Mouse (Mus musculus): ENCODE results near the gene Zmym6. TPM values are rescaled to one million over a fixed set of nuclear protein-coding genes. Genes with fewer than 3 reads are reported as not detected.

Gene Zmym6
- 21.2 and 32.3 TPM in 2 replicates for polyA plus RNA-seq (2014; fragmentation: Nextera tagmentation; extraction: Ambion mirVana)

DNA sequence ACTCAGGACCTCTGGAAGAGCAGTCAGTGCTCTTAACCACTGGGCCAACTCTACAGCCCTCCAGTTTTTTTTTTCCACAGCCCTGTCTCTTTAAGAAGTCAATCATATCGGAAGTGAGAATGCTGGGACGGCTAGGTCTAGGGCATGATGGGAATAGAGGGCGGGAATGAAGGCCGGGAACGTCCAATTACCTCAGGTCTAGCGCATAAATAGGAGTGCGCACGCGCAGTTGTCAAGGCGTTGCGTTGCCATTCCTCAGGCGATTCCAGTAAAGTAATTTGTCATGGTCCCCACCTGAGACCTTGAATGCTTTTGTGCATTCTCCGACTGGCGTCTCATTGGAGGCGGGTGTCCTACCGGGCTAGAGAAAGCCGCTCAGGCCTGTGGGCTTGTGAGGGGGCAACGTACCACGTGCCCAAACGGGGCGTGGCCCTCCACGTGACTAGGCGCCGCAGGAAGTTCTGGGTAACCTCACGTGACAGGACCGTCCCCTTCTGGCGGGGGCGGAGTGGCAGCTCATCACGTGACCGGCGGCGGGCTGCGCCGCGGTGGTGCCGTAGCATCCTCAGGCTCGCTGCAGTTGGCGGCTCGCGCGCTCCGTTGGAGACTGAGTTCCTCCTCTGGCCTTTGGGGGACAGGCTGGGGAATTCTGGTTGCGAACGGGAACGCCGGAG is at the start of gene Zmym6:
Gene Zmym6 (plus strand): TSS at position 509 of the 674 bp plus-strand sequence.
- Histone ChIP-seq H3K9ac (ENCODE audit: low read length) (peak within 1 kb of the TSS; percentile 73), H3K9me3 (replicated peaks; ENCODE audit: control insufficient read depth, low read length) (no peaks in the 10 kb centered on the region), H3K27me3 (replicated peaks; ENCODE audit: control insufficient read depth, insufficient read depth, low read length) (no peaks in the 10 kb centered on the region), H3K4me2 (ENCODE audit: low read length) (peak within 1 kb of the TSS; percentile 79), H3K4me1 (ENCODE audit: control insufficient read depth, insufficient read depth, low read length) (peaks cover 4% of the 10 kb centered on the region), H3K36me3 (ENCODE audit: control insufficient read depth, insufficient read depth, low read length) (no peaks in the 10 kb centered on the region), H3K4me3 (ENCODE audit: low read depth, low read length) (peak within 1 kb of the TSS; percentile 59), H3K27ac (ENCODE audit: low read depth, low read length) (peak within 1 kb of the TSS; percentile 89)
- ATAC-seq: peak; percentile 98
- DNase-seq (ENCODE audit: low spot score): peak; percentile 99
- WGBS: under 1% methylated on average over 46 of the region's 46 CpGs

DNA sequence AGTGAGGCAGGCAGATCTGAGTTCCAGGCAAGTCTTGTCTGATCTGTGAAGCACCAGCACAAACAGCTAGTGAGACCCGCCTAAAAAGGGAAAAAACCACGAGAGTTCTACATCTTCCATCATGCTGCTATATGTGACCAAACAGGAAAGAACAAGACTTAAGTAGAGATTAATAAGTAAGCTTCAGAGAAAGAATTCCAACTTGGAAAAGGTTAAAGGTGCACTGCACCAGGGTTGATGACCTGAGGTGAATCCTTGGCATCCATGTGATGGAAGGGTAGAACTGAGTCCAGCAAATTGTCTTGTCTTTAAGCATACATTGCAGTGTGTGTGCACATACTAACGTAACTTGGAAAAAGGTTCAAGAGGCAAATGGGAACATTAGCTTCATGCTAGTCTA is 40.0 kb upstream of the Zmym6 start:
- WGBS: 96% methylated on average over 3 of the region's 3 CpGs
- no peak overlapping the region for H3K27ac ChIP-seq (ENCODE audit: low read depth, low read length)
- peaks cover 92% of the 10 kb centered on the region for H3K36me3 ChIP-seq (ENCODE audit: control insufficient read depth, insufficient read depth, low read length)
- no peaks in the 10 kb centered on the region for H3K27me3 ChIP-seq (replicated peaks; ENCODE audit: control insufficient read depth, insufficient read depth, low read length)
- DNase-seq (ENCODE audit: low spot score) (no peak), ATAC-seq (no peak)
- no peaks in the 10 kb centered on the region for H3K9me3 ChIP-seq (replicated peaks; ENCODE audit: control insufficient read depth, low read length)
- H3K4me2 ChIP-seq (ENCODE audit: low read length): no peak overlapping the region
- H3K9ac ChIP-seq (ENCODE audit: low read length): no peak overlapping the region
- H3K4me1 ChIP-seq (ENCODE audit: control insufficient read depth, insufficient read depth, low read length): no peaks in the 10 kb centered on the region
- H3K4me3 ChIP-seq (ENCODE audit: low read depth, low read length): no peak overlapping the region

DNA sequence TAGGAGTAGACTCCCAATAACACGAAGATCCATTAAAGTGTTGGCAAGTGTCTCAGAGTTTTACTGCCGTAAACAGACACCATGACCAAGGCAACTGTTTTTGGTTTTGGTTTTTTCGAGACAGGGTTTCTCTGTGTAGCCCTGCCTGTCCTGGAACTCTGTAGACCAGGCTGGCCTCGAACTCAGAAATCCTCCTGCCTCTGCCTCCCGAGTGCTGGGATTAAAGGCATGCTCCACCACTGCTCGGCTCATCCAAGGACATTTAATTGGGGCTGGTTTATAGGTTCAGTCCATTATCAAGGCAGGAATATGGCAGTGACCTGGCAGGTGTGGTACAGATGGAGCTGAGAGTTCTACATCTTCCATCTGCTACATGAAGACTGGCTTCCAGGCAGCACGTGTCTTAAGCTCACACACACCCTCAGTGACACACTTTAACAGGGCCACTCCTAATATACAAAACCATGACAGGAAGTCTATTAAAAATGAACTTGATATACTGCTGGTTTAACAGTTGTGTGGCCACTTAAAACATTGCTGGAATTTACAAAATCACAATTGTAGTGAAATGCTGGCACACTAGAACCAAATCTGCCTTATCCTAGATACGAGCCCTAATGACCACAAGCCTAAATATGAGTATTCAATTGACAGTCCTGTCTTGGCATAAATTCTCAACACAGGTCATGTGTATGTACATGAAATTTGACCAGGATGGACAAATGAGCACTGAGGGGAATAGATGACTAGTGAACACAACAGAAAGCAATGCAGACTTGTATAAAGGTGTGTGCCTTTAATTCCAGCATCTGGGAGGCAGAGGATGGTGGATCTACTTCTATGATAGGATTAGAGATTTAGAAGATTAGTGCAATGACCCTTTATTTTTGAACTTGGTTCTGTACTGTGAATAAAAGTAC is 39.0 kb upstream of the Zmym6 start:
- no peak overlapping the region for H3K9ac ChIP-seq (ENCODE audit: low read length)
- no peak overlapping the region for H3K4me3 ChIP-seq (ENCODE audit: low read depth, low read length)
- WGBS: 89% methylated on average over 8 of the region's 8 CpGs
- no peaks in the 10 kb centered on the region for H3K27me3 ChIP-seq (replicated peaks; ENCODE audit: control insufficient read depth, insufficient read depth, low read length)
- DNase-seq (ENCODE audit: low spot score) (no peak), ATAC-seq (no peak)
- H3K4me2 ChIP-seq (ENCODE audit: low read length): no peak overlapping the region
- H3K27ac ChIP-seq (ENCODE audit: low read depth, low read length): no peak overlapping the region
- no peaks in the 10 kb centered on the region for H3K9me3 ChIP-seq (replicated peaks; ENCODE audit: control insufficient read depth, low read length)
- H3K36me3 ChIP-seq (ENCODE audit: control insufficient read depth, insufficient read depth, low read length): peaks cover 90% of the 10 kb centered on the region
- no peaks in the 10 kb centered on the region for H3K4me1 ChIP-seq (ENCODE audit: control insufficient read depth, insufficient read depth, low read length)

DNA sequence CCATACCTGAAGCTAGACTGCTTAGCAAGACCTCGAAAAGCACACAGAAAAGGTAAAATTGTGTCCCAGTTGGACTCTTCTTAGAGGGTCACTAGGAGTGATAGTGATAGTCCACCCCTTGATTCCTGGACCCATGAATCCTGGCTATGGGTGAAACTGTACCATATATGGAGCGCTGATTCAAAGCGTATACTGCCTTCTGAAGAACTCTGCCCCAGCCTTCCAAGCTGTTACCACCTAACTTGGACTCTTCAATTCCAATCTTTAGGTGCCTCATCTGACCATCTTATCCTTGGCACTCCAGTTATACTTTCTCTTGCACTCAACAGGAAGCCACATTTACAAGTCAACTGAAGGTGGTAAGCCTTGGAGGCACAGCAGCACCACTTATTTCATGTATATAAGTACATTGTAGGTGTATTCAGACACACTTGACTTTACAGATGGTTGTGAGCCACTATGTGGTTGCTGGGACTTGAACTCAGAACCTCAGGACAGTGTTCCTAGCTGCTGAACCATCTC is 38.3 kb upstream of the Zmym6 start:
- 92% methylated on average over 3 of the region's 3 CpGs for WGBS

DNA sequence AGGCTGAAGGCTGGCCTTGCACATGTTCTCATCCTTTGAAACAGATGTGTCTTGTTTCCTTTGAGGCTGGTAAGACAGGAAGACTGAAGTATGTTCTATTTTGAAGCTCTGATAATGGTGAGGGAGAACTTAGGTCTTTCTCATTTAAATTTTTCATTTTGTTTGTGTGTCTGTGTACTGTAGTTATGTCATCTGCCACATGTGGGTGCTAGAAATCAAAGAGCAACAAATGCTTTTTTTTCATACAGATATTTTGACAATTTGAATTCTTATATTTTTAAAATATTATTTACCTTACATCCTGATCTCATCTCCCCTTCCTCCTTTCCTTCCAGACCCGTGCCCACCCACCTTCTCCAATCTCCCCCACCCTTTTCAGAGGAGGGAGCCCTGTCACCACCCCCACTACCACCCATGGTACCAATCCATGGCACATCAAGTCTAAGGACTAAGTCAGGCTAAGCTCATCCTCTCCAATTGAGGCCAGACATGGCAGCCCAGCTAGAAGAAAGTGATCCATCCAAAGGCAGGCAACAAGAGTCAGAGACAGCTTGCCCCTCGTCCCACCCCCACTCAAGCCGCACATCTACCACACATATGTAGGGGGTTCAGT is 37.2 kb upstream of the Zmym6 start:
- H3K4me3 ChIP-seq (ENCODE audit: low read depth, low read length): no peak overlapping the region
- H3K4me1 ChIP-seq (ENCODE audit: control insufficient read depth, insufficient read depth, low read length): no peaks in the 10 kb centered on the region
- ATAC-seq (no peak), DNase-seq (ENCODE audit: low spot score) (no peak)
- WGBS: 78% methylated on average over 3 of the region's 3 CpGs
- no peak overlapping the region for H3K27ac ChIP-seq (ENCODE audit: low read depth, low read length)
- H3K27me3 ChIP-seq (replicated peaks; ENCODE audit: control insufficient read depth, insufficient read depth, low read length): no peaks in the 10 kb centered on the region
- H3K4me2 ChIP-seq (ENCODE audit: low read length): no peak overlapping the region
- no peak overlapping the region for H3K9ac ChIP-seq (ENCODE audit: low read length)
- no peaks in the 10 kb centered on the region for H3K9me3 ChIP-seq (replicated peaks; ENCODE audit: control insufficient read depth, low read length)
- H3K36me3 ChIP-seq (ENCODE audit: control insufficient read depth, insufficient read depth, low read length): peaks cover 83% of the 10 kb centered on the region

More for the DNA sequence above, 38.3 kb upstream of the Zmym6 start:
- Histone ChIP-seq H3K4me2 (ENCODE audit: low read length) (no peak overlapping the region), H3K4me3 (ENCODE audit: low read depth, low read length) (no peak overlapping the region), H3K36me3 (ENCODE audit: control insufficient read depth, insufficient read depth, low read length) (peaks cover 83% of the 10 kb centered on the region), H3K9me3 (replicated peaks; ENCODE audit: control insufficient read depth, low read length) (no peaks in the 10 kb centered on the region), H3K9ac (ENCODE audit: low read length) (no peak overlapping the region), H3K4me1 (ENCODE audit: control insufficient read depth, insufficient read depth, low read length) (no peaks in the 10 kb centered on the region), H3K27me3 (replicated peaks; ENCODE audit: control insufficient read depth, insufficient read depth, low read length) (no peaks in the 10 kb centered on the region), H3K27ac (ENCODE audit: low read depth, low read length) (no peak overlapping the region)
- ATAC-seq (no peak), DNase-seq (ENCODE audit: low spot score) (no peak)

DNA sequence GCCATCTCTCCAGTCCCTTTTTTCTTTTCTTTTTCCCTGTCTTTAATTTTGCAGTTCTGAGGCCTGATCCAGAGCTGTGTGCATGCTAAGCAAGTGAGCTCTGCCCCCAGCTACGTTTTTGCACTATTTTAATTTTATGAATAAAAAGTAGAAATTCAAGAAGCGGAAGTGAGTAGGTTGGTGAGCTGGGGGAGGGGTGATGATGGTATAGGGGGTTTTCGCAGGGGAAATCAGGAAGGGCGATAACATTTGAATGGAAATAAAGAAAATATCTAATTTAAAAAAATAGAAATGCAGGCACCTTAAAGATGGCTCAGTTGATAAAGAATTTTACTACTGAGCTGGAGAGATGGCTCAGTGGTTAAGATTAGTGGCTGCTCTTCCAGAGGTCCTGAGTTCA is 33.6 kb upstream of the Zmym6 start:
- Histone ChIP-seq H3K36me3 (ENCODE audit: control insufficient read depth, insufficient read depth, low read length) (peaks cover 81% of the 10 kb centered on the region), H3K4me2 (ENCODE audit: low read length) (no peak overlapping the region), H3K4me1 (ENCODE audit: control insufficient read depth, insufficient read depth, low read length) (no peaks in the 10 kb centered on the region), H3K4me3 (ENCODE audit: low read depth, low read length) (no peak overlapping the region), H3K9me3 (replicated peaks; ENCODE audit: control insufficient read depth, low read length) (no peaks in the 10 kb centered on the region), H3K27ac (ENCODE audit: low read depth, low read length) (no peak overlapping the region), H3K27me3 (replicated peaks; ENCODE audit: control insufficient read depth, insufficient read depth, low read length) (no peaks in the 10 kb centered on the region), H3K9ac (ENCODE audit: low read length) (no peak overlapping the region)
- ATAC-seq (no peak), DNase-seq (ENCODE audit: low spot score) (no peak)
- 88% methylated on average over 4 of the region's 4 CpGs for WGBS

DNA sequence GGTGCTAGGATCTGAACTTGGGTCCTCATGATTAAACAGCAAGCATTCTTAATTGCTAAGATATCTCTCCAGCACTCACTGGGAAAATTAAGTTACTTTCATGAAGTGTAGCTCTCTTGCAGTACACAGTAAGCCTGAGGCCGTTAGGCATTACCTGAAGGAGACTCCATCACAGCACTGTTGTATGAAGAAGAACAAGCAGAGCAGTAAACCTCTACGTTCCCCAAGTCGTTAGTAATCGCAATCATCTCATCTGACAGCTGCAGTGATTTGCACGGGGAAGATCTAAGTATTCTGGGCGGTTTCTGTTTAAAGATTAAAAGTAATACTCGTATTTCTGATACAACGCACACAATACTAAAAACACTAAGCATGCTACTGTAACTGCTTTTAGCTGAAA is 26.1 kb upstream of the Zmym6 start:
- WGBS: 79% methylated on average over 8 of the region's 8 CpGs
- no peak overlapping the region for H3K27ac ChIP-seq (ENCODE audit: low read depth, low read length)
- H3K4me1 ChIP-seq (ENCODE audit: control insufficient read depth, insufficient read depth, low read length): no peaks in the 10 kb centered on the region
- no peak overlapping the region for H3K9ac ChIP-seq (ENCODE audit: low read length)
- H3K9me3 ChIP-seq (replicated peaks; ENCODE audit: control insufficient read depth, low read length): no peaks in the 10 kb centered on the region
- DNase-seq (ENCODE audit: low spot score) (no peak), ATAC-seq (no peak)
- peaks cover 62% of the 10 kb centered on the region for H3K36me3 ChIP-seq (ENCODE audit: control insufficient read depth, insufficient read depth, low read length)
- H3K27me3 ChIP-seq (replicated peaks; ENCODE audit: control insufficient read depth, insufficient read depth, low read length): no peaks in the 10 kb centered on the region
- no peak overlapping the region for H3K4me2 ChIP-seq (ENCODE audit: low read length)
- H3K4me3 ChIP-seq (ENCODE audit: low read depth, low read length): no peak overlapping the region

DNA sequence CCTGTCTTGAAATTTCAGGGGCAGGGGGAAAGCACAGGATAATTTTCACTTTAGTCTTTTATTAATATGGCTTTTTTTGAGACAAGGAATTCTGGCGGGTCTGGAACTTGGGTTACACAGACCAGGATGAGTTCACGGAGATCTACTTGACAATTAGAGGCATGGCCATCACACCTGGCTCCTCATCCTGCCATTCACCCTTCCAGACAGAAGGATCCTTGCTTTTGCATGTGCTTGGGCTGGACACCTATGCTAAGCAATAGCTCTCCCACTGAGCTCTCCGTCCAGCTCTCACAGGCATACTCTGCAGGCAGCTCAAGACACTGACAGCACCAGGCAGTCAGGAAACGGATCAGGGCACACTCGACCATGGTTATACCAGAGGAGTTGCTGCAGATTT is 24.1 kb upstream of the Zmym6 start:
- Histone ChIP-seq H3K4me2 (ENCODE audit: low read length) (no peak overlapping the region), H3K27ac (ENCODE audit: low read depth, low read length) (no peak overlapping the region), H3K27me3 (replicated peaks; ENCODE audit: control insufficient read depth, insufficient read depth, low read length) (no peaks in the 10 kb centered on the region), H3K9me3 (replicated peaks; ENCODE audit: control insufficient read depth, low read length) (no peaks in the 10 kb centered on the region), H3K4me1 (ENCODE audit: control insufficient read depth, insufficient read depth, low read length) (no peaks in the 10 kb centered on the region), H3K4me3 (ENCODE audit: low read depth, low read length) (no peak overlapping the region), H3K9ac (ENCODE audit: low read length) (no peak overlapping the region), H3K36me3 (ENCODE audit: control insufficient read depth, insufficient read depth, low read length) (peaks cover 57% of the 10 kb centered on the region)
- no peak for ATAC-seq
- WGBS: 93% methylated on average over 5 of the region's 5 CpGs
- no peak for DNase-seq (ENCODE audit: low spot score)
